Mouse (Mus musculus): Measurements from ENCODE around the gene Tmem186. TPM values are rescaled to one million over a fixed set of nuclear protein-coding genes. Genes with fewer than 3 reads are reported as not detected.

The Tmem186 gene
- polyA plus RNA-seq (2012; rRNA removed): 12.1 and 12.3 TPM in 2 replicates

DNA sequence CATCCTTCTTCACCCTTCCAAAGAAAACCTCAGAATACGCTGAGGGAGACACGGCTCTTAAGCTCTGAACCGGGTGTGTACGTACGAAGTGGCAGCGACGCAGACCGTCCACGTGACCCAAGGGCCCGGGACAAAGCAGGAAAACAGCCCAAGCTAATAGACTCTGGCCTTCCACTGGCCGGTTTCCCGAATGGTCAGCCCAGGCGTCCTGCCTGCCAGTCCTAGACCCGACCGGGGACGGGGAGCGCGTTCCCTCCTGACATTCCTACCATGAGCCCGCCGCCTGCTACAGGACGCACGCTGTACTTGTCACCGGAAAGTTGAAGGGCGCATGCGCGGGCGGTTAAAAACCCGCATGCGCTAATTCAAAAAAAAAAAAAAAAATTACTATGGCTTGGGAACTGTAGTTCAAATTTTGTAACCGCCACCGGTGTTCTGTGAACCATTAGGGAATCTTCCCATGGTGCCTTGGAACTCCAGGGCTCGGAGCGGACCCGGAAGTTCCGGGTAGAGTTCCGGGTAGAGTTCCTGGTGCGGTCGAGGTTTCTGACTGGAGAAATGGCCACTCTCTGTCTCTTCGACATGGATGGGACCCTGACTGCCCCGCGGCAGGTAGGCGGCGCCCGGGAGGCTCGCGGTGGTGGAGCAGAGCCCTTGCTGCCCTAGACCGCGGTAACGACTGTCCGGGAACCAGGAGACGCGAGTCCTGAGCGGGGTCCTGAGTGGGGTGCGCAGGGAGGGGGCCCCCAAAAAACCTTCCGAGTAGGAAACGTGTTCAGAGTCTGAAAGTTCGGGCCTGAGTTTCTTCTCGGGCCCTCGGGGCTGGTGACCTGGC, at the start of gene Tmem186, which contains the start of gene Pmm2:
TSS of gene Tmem186 (minus strand) at position 496 of the 835 bp plus-strand sequence.
TSS of gene Pmm2 (plus strand) at position 458 of the 835 bp plus-strand sequence.
- peak; percentile 64 for DNase-seq (ENCODE audit: low read depth)

DNA sequence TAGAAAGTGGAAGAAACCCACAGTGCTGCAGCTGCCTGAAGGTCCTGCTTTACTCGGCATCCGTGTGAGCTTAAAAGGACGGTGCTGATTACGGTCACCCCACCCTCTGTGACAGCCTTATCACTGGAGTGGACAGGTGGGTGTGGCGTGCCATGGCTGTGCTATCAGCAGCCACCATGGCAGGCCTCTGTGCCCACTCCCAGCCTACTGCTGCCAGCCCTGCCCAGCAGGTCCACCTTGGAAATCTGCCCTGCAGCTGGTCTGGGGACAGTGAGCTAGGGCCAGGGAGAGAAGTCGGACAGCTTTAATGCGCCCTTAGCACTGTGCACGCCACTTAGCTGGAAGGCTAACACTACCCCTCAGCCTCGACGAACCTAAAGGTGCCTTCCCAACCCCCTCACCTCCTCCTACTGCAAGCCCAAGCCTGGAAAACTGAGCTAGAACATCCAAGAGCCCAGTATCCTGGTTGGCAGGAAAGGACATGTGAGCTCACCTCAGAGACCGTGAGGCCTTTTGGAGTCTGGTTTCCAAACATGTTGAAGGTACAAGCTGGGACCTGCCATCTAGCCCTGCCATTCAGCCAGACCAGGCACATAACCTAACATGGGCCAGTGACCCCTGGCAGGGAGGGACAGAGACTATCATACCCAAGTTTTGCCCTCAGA, 49.5 kb upstream of the Tmem186 start:
- no peak for DNase-seq (ENCODE audit: low read depth)

DNA sequence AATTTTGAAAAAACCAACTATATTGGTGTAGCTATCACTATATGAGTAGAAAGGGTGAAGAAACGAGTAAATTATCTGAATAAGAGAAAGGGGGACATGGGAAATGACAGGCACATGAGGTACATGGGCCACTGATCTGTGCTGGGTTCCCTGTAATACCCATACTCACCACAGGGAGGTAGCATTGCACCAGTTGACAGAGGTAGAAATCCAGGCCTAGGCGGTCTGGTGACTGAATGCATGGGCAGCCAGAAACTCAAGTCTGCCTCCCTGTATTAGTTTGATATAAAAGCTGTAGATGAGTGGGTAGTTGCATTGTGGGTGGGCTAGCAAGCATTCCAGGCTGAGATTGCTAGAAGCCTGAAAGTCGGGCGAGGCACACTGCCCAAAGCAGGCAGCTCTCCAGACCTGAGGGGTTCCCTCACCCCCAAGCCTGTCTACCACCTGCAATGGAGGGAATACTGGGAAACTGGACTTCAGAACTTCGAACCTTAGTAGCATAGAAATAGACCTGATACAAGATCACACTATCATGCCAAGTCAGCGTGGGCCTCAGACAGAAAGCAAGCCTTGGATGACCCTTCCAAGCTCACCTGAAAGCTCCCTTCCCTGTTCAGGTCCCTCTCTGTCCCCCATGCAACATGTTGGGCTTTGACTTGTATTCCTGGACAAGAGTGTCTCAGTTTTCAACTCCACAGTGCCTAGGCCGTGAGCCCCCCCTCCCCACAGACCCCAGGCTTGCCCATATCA, 48.8 kb upstream of the Tmem186 start:
- no peak for DNase-seq (ENCODE audit: low read depth)

DNA sequence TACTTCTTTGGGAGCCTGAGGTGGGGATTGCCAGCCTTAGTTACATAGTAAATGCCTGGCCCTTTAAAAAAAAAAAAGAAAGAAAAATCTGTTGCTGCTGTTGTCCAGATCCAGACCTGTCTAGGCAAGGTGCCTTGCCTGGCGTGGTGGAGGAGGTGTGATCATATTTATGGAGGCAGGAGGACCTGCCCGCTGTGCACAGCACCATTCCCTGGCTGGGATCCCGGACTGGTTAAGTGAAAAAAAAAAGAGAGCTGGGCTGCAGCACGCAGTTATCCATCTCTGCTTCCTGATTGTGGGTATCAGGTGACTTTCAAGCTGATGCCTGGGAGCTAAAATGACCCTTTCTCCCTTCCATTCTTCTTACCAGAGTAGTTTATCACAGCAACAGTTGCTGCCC, 47.6 kb upstream of the Tmem186 start:
- DNase-seq (ENCODE audit: low read depth): no peak

DNA sequence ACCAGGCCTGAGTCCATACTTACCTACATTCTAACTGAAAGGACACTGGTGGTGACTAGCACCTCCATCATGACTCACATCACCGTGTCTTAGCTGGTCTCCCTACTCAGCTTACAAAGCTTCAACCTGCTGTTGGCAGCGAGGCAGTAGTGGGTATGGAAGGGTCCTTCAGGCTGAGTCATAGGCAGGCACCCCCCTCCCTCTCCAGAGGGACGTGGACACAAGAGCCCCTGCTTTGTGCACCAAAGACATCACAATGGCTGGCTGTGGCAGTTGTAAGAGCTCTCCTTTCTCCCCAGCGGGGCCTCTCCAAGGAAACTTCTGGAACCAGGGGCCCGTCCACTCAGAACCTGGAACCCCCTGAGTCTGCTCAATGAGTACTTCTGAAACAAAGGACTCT, 43.0 kb upstream of the Tmem186 start, which contains the start of gene Gm5767:
TSS of gene Gm5767 (plus strand) at position 301 of the 400 bp plus-strand sequence.
- no peak for DNase-seq (ENCODE audit: low read depth)

DNA sequence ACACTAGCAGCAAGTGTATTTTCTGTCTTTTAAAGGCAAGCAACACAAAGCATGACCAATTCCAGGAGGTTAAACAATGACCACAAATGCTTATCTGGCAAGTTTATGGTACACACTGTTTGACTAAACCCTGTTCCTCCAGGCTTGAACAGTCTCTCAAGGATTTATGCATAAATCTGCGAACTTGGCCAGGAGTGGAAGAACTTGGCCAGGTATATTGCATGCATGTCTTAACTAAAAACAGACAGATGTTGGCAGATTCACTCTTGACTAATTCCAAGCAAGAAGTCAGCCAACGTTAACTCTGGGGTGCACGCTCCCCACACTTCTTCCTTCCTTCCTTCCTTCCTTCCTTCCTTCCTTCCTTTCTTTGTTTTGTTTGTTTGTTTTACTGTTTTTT, 42.3 kb upstream of the Tmem186 start:
- peak; percentile 62 for DNase-seq (ENCODE audit: low read depth)

DNA sequence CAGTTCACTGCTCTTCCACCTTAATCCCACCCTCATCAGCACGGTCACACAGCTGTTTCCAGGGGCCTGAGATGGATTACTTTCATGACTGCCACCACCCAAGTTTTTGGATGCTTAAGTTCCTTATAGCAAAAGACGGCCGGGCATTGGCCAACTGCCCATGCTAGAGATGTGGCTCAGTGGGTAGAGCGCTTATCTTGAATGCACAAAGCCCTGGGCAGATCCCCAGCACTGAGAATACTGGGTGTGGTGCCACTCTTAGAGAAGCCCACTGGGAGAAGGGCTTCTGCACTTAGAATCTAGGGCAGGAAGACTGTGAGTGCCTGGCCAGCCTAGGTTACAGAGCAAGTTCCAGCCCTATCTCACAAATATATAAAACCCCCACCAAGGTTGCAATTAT, 41.2 kb upstream of the Tmem186 start:
- no peak for DNase-seq (ENCODE audit: low read depth)

DNA sequence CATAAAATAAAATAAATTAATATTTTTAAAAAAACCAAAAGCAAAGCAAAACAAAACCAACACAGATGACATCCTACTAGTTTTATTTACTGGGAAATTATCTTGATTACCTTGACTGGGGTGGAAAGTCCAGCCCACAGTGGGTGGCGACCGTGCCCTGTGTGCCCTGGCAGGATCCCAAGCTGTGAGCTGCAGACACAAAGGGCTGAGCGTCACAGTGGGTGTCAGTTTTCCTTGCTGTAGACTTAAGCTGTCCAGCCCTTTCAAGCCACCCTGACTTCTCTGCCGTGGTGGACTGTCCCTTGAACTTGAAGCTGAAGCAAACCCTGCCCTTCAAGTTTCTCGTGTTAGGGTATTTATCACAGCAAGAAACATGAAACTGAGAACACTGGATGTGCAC, 40.5 kb upstream of the Tmem186 start:
- DNase-seq (ENCODE audit: low read depth): no peak

DNA sequence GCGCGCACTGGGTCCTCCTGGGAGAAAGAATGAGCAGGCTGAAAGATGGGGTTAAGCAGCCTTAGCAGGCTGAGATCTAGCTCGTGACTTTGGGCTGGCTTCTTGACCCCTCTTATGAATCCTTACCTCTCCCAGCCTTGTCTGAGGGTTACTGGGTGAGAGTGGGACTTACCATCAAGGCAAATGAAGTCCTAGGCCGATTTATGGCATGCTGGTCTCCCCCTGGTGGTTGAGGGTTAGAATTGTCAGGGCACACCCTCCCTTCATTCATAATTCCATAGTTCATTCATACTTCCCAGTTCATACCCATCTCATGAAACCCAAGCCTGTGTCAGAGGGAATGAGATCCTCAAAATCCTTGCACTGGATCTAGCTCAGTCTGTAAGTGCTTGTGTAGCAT, 39.3 kb upstream of the Tmem186 start:
- no peak for DNase-seq (ENCODE audit: low read depth)

DNA sequence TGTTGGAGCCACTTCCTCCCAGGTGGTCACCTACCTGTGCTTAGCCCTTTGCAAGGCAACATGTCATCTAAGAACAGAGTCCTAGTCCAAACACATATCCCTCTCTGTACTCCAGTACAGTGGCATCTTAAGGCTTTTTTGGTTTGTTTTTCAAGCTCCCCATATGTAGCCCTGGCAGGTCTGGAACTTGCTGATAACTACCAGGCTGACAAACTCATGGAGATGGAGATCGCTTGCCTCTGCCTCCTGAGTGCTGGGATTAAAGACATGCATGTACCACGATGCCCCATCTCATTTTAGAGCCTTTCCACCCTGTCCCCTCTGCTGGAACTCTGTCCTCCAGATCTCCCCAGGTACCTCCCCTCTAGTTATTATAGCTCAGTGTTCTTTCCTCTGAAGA, 38.7 kb upstream of the Tmem186 start:
- no peak for DNase-seq (ENCODE audit: low read depth)

DNA sequence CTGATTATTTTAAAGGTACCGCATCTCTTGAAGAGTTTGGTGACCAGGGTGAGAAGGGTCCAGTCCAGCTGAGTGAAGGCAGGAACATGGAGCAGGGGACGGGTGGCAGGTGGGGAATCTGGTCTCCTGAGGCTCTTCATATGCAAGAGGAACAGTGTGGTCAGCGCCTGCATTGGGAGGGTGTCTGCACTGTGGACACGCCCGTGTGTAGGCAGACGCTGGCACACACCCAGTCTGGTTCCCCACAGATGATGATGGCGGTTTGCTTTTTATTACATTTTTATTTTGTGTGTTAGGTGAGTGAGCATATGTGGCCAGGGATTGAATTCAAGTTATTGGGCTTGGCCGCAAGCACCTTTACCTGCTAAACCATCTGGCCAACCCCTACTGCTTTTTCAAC, 38.0 kb upstream of the Tmem186 start:
- no peak for DNase-seq (ENCODE audit: low read depth)

DNA sequence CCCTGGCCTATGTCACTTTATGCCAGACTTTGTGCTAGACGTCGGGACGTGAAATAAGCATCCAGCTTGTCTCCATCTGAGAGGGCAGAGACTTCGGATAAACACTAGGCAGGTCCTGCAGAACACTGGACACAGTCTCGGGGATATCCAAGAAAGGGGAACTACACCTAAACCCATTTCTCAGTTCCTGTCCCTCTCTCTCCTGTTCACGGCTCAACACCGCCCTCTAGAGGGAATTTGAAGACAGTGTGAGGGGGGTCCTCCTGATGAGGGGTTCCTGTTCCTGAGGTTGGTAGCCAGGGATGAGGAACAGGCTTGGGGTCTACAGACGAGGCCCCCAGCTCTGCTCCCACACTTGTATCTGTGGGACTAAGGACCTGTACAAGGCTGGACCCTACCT, 36.7 kb upstream of the Tmem186 start:
- DNase-seq (ENCODE audit: low read depth): no peak

DNA sequence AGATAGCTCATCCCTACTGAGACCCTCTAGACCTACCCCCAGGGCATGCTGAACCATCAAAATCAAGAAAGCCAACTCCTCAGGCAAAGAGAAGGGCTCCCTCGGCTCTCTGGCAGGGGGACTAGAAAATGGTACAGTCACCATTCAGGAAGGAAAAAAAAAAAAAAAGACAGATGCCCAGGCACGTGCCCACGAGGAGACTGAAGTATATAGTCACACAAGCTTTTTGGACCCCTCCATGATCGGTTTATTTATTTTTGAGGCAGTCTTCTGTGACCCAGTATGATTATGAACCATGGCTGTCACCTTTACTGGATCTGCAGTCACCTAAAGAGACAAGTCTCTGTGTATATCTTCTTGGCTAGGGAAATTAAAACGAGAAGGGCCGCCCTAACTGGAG, 35.8 kb upstream of the Tmem186 start:
- no peak for DNase-seq (ENCODE audit: low read depth)

DNA sequence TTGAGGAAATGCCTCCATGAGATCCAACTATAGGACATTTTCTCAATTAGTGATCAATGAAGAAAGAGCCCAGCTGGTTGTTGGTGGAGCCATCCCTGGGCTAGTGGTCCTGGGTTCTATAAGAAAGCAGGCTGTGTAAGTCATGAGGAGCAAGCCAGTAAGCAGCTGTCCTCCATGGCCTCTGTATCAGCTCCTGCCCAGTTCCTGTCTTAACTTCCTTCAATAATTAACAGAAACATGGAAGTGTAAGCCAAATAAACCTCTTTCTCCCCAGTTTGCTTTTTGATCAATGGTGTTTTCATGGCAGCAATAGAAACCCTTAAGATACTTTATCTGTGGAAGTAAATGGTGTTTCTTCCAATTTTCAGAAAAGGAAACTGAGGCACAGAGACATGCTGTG, 35.3 kb upstream of the Tmem186 start:
- no peak for DNase-seq (ENCODE audit: low read depth)

DNA sequence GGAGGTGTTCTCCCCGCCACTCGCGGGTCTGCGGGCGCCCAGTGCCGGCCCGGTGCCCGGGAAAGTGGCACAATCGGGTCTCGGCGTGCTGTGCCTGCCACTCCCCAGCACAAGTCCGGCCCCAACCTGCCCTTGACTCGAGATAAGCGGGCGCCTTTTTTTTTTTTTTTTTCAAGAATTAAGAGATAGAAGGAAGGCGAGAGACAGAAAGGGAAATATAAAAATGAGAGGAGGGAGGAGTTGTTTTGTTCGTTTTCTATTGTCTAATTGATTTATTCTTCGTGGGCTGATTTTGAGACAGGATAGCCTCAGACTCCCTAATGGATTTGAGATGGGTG, 34.8 kb upstream of the Tmem186 start:
- no peak for DNase-seq (ENCODE audit: low read depth)

DNA sequence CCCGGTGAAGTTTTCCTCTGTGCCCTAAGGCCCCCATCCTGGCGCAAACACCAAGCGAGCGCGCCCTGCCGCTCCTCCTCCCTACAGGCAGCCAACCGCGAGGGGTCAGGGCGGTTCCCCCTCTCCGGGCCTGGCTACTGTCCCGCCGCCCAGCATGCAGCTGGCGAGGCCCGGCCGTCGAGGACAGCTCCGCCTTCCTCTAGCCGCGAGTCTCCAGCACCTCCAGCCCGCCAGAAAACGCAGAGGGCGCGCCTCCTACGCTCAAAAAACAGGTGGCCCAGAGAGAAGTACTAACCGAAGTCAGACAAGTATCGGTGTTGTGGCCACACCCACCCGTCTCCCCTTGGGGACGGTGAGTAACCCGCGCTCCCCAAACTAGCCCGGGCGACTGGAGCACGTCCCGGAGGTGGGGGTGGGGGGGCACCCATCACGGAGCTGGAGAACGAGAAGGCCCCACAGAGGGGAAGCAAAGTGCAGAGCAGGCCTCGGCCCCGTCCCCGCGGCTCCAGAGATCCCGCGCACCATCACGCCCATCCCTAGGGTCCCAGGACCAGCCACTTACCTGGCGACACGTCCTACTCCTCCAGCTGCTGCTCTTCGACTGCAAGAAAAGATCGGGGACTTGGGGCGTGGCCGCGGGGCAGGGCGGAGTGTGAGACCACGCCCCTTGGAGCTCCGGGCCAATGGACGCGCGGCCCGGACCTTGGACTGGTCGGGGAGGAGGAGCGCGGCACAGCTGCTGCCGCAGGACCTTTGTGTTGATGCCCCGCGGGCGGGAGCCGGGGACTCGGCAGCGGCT, 34.2 kb upstream of the Tmem186 start, which contains the start of gene Carhsp1:
TSS of gene Carhsp1 (minus strand) at position 605 of the 799 bp plus-strand sequence.
- DNase-seq (ENCODE audit: low read depth): no peak

DNA sequence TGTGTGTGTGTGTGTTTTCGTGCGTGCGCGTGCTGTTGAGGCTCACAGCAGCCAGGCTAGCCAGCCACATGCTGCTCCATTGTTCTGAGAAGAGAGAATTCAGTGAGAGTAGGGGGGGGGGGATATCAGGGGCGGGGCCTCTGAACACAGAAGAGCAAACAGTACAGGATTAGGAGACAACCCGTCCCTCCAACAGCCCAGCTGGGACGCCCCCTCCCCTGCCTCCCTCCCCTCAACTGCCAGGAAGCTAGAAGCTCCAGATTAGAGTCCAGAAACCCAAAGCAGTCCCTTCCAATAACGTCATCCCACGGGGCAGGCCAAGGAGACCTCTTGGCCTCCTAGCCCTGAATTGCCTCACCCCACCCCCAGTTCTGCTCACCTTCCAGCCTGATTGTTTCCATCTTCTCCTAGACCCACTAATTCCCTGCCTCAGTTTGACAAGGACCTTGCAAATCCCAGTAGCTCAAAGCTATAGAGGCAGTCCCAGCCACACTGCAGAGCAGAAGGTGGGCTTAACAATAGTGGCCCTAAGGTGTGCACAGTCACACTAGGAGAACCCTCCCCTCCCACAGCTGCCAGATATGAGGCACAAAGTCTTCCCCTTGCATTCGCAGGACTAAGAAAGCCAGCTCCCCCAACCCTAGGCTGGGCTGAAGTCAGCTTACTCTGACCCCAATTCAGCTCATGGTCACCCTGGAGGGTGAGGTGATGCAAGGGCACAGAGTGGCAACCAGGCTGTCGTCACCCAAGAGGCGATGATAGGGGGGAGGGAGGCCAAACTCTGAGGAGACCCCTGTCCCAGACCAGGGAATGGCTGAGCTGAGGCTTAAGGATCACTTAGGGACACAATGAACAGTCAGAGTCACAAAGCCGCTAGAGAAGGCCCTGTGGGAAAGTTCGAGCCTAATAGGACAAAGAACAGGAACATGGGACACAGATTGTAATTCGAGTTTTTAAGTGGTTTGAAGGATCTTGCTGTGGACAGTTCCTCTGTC, 32.8 kb upstream of the Tmem186 start:
- DNase-seq (ENCODE audit: low read depth): no peak

DNA sequence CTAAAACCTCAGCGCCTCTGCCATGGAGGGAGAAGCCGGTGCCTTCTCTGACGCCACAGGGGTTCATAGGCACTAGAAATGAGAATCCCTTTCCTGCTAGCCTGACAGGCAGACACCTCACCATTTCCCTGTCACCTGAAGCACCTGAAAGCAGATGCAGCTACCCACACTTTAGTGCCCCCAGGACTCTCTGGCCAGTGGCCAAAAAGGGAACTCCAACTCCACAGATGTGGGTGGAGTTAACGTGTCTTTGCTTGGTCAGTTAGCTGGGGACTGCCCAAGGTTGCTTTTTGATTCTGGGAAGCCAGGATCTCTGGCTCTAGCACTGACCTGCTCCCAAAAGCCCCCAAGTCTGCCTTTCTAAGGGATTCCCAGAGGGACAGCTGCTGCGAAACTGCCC, 31.9 kb upstream of the Tmem186 start:
- no peak for DNase-seq (ENCODE audit: low read depth)

DNA sequence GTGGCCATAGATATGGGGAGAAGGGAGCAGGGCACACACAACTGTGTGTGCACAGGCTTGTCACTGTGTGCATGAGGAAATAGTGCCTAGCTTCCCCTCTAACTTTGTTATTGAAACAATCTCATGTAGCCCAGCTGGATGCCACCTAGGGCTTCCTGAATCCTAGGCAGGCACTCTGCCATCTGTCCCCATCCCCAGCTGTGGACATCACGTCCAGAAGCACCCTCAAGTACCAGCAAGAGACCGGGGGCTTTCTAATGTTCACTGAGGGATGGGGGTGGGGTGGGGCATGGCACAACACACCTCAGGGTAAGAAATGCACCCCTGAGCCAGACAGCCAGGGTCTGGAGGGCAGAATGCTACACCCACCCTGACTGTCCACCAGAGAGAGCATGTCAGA, 30.9 kb upstream of the Tmem186 start:
- DNase-seq (ENCODE audit: low read depth): no peak

DNA sequence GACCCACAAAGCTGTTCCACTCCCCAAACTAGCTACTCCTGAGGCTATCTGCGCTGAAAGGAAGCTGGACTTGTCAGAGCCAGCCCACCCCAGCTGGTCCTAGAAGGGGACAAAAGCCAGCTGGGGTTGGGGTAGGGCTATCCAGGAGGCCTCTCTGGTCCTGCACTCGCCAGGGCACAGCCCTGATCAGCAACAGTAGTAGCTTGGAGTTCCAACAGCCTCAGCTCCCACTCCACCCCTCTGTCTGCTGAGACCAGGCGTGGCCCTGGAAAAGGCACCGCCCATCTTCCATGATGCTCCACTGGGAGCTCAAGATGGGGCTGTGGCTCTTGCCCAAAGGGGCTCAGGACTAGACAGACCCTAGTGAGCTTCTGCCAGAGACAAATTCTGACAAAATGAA, 30.3 kb upstream of the Tmem186 start:
- no peak for DNase-seq (ENCODE audit: low read depth)

Measured in gonadal fat pad, adult 2 months (tissue).